Mouse (Mus musculus) naive thymus-derived CD4-positive, alpha-beta T cell, adult 2 months (primary cell): Measurements from ENCODE around the gene Rprd1b.
A peak's percentile ranks its signal among the peaks of the same experiment; 100 is the strongest.

ENCODE experiments used
- DNase-seq: peaks from one replicate; pipeline ENCODE4 v3.0.0-alpha.2; 2011; ENCODE audit warnings: low read depth

The Rprd1b gene

DNA sequence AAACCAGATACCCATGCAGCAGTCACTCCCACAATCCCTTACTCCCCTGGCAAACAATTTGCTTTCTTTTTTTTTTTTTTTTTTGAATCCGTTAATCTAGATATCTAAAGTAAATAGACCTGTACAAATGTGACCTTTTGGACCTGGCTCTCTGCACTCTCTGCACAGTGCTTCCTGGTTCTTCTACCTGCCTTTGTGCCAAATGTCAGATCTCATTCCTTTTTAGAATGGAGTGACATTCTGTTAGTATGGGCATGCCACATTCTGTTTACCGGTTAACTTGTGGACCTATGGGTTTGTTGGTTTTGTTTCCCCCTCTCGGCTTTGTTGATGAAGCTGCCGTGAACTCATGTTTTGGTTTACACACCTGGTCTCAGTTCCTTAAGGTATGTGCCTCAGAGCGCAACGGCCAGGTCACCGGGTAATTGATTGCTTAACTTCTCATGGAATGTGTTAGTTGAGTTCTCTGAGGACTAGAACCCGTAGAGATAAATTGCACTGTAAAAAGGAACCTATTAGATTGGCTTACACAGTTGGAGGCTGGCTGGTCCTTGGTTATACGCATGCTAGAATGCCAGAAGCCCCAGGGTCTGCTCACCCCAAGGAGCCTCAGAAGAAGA, 52.4 kb downstream of the Rprd1b start:
- no peak for DNase-seq

GRCm38 (mm10) chr2:158084486-158084885, 56.2 kb downstream of the Rprd1b start:
- no peak for DNase-seq

- DNase-seq = no peak
These were observed 61.8 kb downstream of the Rprd1b start for GRCm38 (mm10) chr2:158090096-158090495.

DNA sequence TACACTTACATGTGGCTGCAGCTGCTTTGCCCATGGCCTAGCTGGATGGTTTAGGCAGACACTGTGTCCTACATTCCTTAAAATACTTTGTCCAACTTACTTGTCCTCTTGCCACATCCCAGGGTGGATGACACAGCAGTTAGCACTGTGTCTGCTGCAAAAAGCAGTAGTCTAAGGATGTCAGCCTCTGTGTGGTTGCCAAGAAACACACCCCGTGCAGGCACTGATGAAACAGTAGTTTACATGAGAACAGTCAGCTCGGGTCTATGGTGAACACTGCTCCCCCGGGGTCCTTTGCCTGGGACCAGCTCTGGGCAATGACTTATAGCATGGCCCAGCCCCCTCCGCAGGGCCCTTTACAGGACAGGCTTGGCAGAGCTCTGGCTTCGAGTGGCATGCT, 65.0 kb downstream of the Rprd1b start:
- no peak for DNase-seq

DNA sequence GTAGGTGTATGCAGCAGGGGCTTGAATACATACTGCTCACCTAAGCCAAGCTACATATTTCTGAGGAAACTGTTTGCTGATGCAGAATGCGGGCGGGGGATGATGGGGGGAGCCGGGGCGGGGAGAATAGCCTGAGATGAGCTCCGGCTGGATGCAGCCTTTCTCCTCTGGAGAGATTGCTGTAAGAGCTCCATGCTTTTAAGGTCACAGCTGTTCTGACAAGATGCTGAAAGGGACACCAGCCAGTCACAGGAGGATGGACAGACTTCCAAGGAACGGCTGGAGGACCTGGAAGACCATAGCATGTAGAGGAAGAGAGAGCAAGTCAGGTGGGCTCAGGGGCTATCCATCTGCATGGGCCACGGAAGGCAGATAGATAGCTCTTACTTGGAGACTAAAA, 66.0 kb downstream of the Rprd1b start:
- no peak for DNase-seq

DNA sequence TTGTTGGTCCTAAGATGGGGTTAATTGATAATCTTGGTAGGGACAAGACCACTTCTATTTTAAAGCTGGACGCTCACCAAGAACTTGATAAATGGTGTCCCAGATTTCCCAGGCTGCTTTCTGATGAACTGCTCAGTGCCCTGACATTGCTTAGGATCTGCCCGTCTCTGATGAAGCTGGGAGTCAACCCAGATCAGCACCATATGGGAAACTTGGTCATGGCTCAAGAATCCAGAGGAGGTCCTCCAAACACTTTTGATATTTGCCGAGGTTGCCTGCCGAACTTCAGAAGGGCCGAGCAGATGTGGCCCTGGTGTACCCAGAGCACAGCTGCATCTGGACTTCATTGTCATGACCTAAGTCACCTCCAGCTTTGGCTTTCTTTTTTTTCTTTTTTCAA, 66.5 kb downstream of the Rprd1b start:
- DNase-seq = no peak

- DNase-seq = no peak
These were observed 68.8 kb downstream of the Rprd1b start for GRCm38 (mm10) chr2:158097071-158097470.

GRCm38 (mm10) chr2:158098730-158099129, 70.4 kb downstream of the Rprd1b start:
- DNase-seq = no peak

- DNase-seq = no peak
These were observed 71.2 kb downstream of the Rprd1b start for GRCm38 (mm10) chr2:158099537-158099936.

DNA sequence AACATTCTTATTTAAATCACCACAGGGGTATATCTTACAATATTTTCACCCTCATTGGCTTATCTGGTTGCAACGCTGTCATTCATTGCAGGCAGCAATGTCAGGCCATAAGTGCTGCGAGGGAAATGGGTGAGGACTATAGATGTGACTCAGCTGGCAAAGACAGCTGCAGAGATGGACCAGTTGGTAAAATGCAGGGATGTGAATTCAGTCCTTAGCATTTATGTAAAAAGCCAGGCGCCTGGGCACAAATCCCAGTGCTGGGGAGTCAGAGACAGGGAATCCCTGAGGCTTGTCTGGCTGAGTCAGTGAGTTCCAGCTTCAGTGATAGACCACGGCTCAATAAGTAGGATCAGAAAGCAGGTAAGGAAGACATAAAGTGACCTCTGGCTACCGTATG, 73.5 kb downstream of the Rprd1b start:
- no peak for DNase-seq

DNA sequence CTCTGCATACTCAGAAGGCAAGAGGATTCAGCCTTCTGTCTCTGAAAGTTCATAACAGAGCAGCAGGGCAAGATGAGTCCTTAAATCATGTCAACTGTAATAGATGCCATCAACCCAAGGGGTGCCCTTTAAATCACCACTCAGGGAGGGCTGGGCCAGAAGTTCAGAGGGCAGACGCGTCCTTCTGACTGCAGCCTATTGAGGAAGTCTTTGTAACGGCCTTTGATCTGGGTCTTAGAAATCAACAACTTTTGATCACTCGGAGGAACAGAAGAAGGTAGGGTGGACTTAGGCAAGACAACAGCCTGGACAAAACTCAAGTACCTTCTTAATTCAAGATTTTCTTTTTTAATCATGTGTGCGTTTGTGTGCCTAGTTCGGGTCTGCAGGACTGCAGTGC, 76.7 kb downstream of the Rprd1b start:
- DNase-seq = no peak

DNA sequence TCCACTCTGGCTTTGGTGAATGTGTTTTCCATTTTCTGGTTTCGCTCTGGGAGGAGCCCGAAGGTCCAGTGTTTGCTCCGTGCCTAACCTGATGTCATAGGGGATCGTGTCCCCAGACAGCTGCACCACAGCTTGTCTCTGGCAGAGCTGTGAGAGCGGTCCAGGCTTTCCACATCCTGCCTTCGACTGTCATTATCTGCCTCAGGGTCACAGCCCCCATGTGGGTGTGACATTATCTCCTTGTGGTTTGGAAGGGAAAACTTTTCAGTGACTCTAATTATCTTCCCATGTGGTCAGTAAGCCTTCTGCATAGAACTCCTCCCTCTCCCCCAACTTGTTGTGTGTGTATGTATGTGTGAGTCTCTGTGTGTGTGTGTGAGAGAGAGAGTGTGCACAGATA, 77.3 kb downstream of the Rprd1b start:
- DNase-seq = no peak

GRCm38 (mm10) chr2:158106947-158107587, 78.8 kb downstream of the Rprd1b start:
- DNase-seq = peak; percentile 42

DNA sequence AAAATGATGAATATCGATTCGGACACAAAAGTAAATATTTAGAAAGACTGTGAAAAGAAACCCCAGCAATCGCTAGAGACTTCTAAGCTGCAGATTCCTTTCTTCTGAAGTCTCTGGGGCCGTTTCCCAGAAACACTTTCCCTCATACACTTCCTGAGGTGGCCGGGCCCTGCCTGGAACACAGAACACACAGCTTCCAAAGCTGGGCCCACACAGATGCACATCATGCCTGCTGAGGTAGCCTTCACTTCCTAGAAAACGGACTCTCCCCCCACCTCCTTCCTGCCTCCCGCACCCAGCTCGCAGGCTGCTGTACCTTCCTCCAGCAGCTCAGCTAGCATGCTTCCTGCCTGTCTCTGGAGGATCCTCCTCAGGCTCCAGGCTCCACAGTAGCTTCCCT, 81.2 kb downstream of the Rprd1b start:
- DNase-seq = no peak

- no peak for DNase-seq
These were observed 85.4 kb downstream of the Rprd1b start for GRCm38 (mm10) chr2:158113591-158114257.

DNA sequence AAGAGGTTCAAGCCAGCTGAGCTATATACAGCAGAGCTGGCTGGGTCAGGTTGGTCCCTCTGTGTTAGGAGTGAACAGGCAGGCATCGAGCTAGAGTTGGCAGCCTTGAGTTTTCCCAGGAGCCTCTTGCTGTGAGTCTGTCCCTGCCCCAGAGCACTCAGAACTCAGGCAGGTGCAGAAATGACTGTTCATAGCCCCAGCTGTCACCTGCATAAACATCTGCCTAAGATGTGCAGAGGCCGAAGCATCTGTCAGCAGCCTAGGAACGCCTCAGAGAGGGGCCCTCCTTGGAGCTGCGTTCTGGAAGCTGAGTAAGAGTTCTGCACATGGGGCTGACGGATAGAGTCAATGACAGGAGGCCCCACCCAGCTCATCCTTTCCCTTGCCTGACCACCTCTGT, 86.6 kb downstream of the Rprd1b start:
- no peak for DNase-seq

GRCm38 (mm10) chr2:158115838-158116453, 87.6 kb downstream of the Rprd1b start:
- peak; percentile 16 for DNase-seq

GRCm38 (mm10) chr2:158116653-158117052, 88.4 kb downstream of the Rprd1b start:
- DNase-seq = no peak

DNA sequence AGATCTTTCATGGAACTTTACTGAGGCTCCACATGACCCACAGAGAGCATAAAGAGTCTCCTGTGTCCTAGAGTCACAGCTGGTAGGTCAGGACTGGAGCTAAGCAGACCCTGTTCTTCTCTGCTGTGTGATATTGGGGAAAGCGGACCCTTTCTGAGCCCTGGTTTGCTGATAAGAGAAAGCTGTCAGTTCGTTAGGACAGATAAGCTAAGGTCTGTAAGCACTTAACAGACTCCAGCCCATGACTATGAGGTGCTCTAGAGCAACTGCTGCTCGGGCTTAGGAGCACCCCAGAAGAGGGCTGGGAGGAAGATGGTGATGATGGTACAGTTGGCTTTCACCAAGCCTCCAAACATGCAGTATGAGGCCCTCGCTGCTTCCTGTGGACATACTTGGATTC, 90.8 kb downstream of the Rprd1b start:
- no peak for DNase-seq

DNA sequence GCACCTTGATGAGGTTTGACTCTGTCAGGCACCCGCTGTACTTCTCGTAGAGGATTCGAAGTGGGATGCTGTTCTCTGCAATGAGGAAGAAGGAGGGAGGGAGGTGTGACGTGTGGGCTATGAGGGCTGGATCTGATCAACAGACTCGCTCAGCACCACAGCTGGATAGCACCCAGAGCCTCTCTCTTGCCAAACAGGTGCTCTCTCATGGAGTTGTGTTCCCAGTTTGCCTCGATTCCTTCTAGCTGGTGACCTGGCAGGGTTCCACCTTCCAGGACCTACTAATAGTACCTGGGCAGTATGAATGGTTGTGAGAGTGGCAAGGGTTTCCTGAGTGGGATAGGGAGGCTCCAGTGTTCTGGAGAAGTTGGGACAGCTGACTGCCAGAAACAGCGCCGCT, 91.9 kb downstream of the Rprd1b start:
- DNase-seq = no peak

GRCm38 (mm10) chr2:158120868-158121267, 92.6 kb downstream of the Rprd1b start:
- no peak for DNase-seq

- no peak for DNase-seq
These were observed 93.5 kb downstream of the Rprd1b start for GRCm38 (mm10) chr2:158121645-158122326.

DNA sequence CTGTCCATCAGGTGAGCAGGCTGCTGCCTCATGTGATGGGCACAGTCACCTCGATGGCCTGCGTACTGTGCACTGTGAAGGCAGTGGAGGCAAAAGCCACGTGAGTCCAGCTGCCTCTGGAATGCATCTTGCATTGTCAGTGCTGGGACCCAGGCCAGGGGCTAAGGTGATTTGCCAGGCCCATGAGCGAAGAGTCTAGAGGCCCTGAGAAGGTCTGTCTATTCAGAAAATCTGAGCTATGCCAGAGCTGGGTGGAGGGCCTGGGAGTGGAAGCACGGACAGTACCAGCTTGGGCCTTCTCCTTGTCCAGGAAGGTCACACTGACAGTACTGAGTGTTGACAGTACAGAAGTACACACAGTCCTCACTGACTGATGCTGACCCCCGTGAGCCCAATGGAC, 94.5 kb downstream of the Rprd1b start:
- DNase-seq = no peak
